Mouse (Mus musculus) G1E (cell line): Measurements from ENCODE around the gene Sec22c.

Experiments
- CTCF ChIP-seq: IDR thresholded peaks from 2 replicates; pipeline ENCODE4 v1.5.1; 2012; ENCODE audit warnings: low read depth, low read length, inconsistent platforms, mixed read lengths
- GATA1 ChIP-seq: IDR thresholded peaks from 2 replicates; pipeline ENCODE4 v1.6.1; 2012; ENCODE audit warnings: borderline replicate concordance, low read length, inconsistent platforms, mixed read lengths
- POLR2AphosphoS5 ChIP-seq: IDR thresholded peaks from 2 replicates; pipeline ENCODE4 v1.6.1; 2012; ENCODE audit warnings: low read depth, low read length, inconsistent platforms; ENCODE audit not compliant: insufficient replicate concordance
- TAL1 ChIP-seq: conservative IDR thresholded peaks from 2 replicates; pipeline ENCODE4 v1.6.1; 2012; ENCODE audit warnings: low read depth, low read length, inconsistent platforms, mixed read lengths

- no peak for TF ChIP-seq CTCF
- no peak for TF ChIP-seq GATA1
- no peak for TF ChIP-seq TAL1
- TF ChIP-seq POLR2AphosphoS5: no peak
These were observed 65.5 kb downstream of the Sec22c start for GRCm38 (mm10) chr9:121639790-121640189.
